Mouse (Mus musculus): ENCODE results near the gene Gm10644. TPM values are rescaled to one million over a fixed set of nuclear protein-coding genes. Genes with fewer than 3 reads are reported as not detected.
"Not testable (repeated sequence)": the region's sequence is repeated elsewhere in the genome, so short reads cannot be mapped to it uniquely, and the experiment has no call there.

Gene Gm10644
- polyA plus RNA-seq, 1 experiment from 2014 or later, result 0.66 TPM

- Histone ChIP-seq H3K9ac (replicated peaks; ENCODE audit: low read length) (no peak overlapping the region), H3K4me2 (ENCODE audit: low read depth, low read length) (no peak overlapping the region), H3K4me1 (ENCODE audit: control insufficient read depth, insufficient read depth, low read length) (no peaks in the 10 kb centered on the region), H3K4me3 (ENCODE audit: low read depth, low read length) (no peak overlapping the region), H3K27me3 (ENCODE audit: control insufficient read depth, insufficient read depth, low read length) (no peaks in the 10 kb centered on the region), H3K36me3 (replicated peaks; ENCODE audit: control insufficient read depth, insufficient read depth, low read depth, low read length) (peaks cover 13% of the 10 kb centered on the region), H3K9me3 (replicated peaks; ENCODE audit: control insufficient read depth, low read length) (no peaks in the 10 kb centered on the region), H3K27ac (replicated peaks; ENCODE audit: low read depth, low read length) (no peak overlapping the region)
- ATAC-seq (replicated peaks; ENCODE audit: insufficient number of reproducible peaks, low FRiP score, low TSS enrichment, low read depth) (no peak), DNase-seq (ENCODE audit: low spot score) (no peak)
- 95% methylated on average over 14 of the region's 14 CpGs for WGBS
Observed at GRCm38 (mm10) chr8:83990170-83990569, 35.2 kb upstream of the Gm10644 start.

GRCm38 (mm10) chr8:83989243-83989642 lies 34.2 kb upstream of the Gm10644 start:
- ATAC-seq (replicated peaks; ENCODE audit: insufficient number of reproducible peaks, low FRiP score, low TSS enrichment, low read depth), result no peak
- 90% methylated on average over 7 of the region's 7 CpGs for WGBS
- H3K27me3 ChIP-seq (ENCODE audit: control insufficient read depth, insufficient read depth, low read length), result no peaks in the 10 kb centered on the region
- no peak overlapping the region for H3K4me2 ChIP-seq (ENCODE audit: low read depth, low read length)
- H3K9me3 ChIP-seq (replicated peaks; ENCODE audit: control insufficient read depth, low read length), result no peaks in the 10 kb centered on the region
- no peak overlapping the region for H3K27ac ChIP-seq (replicated peaks; ENCODE audit: low read depth, low read length)
- DNase-seq (ENCODE audit: low spot score), result no peak
- H3K9ac ChIP-seq (replicated peaks; ENCODE audit: low read length), result no peak overlapping the region
- peaks cover 13% of the 10 kb centered on the region for H3K36me3 ChIP-seq (replicated peaks; ENCODE audit: control insufficient read depth, insufficient read depth, low read depth, low read length)
- no peaks in the 10 kb centered on the region for H3K4me1 ChIP-seq (ENCODE audit: control insufficient read depth, insufficient read depth, low read length)
- no peak overlapping the region for H3K4me3 ChIP-seq (ENCODE audit: low read depth, low read length)

GRCm38 (mm10) chr8:83983222-83983621 lies 28.2 kb upstream of the Gm10644 start:
- not testable (repeated sequence) for H3K4me1 ChIP-seq (ENCODE audit: control insufficient read depth, insufficient read depth, low read length); H3K27ac ChIP-seq (replicated peaks; ENCODE audit: low read depth, low read length); H3K9me3 ChIP-seq (replicated peaks; ENCODE audit: control insufficient read depth, low read length); H3K4me2 ChIP-seq (ENCODE audit: low read depth, low read length); DNase-seq (ENCODE audit: low spot score); H3K4me3 ChIP-seq (ENCODE audit: low read depth, low read length); ATAC-seq (replicated peaks; ENCODE audit: insufficient number of reproducible peaks, low FRiP score, low TSS enrichment, low read depth); H3K27me3 ChIP-seq (ENCODE audit: control insufficient read depth, insufficient read depth, low read length); H3K9ac ChIP-seq (replicated peaks; ENCODE audit: low read length)
- H3K36me3 ChIP-seq (replicated peaks; ENCODE audit: control insufficient read depth, insufficient read depth, low read depth, low read length), result peaks cover 15% of the 10 kb centered on the region
- WGBS, result 99% methylated on average over 2 of the region's 2 CpGs

- WGBS, result 85% methylated on average over 4 of the region's 4 CpGs
- Histone ChIP-seq H3K4me3 (ENCODE audit: low read depth, low read length) (no peak overlapping the region), H3K27ac (replicated peaks; ENCODE audit: low read depth, low read length) (no peak overlapping the region), H3K4me1 (ENCODE audit: control insufficient read depth, insufficient read depth, low read length) (peaks cover 2% of the 10 kb centered on the region; the same call in 1 of the 2 replicates), H3K4me2 (ENCODE audit: low read depth, low read length) (no peak overlapping the region), H3K9me3 (replicated peaks; ENCODE audit: control insufficient read depth, low read length) (no peaks in the 10 kb centered on the region), H3K27me3 (ENCODE audit: control insufficient read depth, insufficient read depth, low read length) (no peaks in the 10 kb centered on the region), H3K9ac (replicated peaks; ENCODE audit: low read length) (no peak overlapping the region), H3K36me3 (replicated peaks; ENCODE audit: control insufficient read depth, insufficient read depth, low read depth, low read length) (peaks cover 15% of the 10 kb centered on the region)
- ATAC-seq (replicated peaks; ENCODE audit: insufficient number of reproducible peaks, low FRiP score, low TSS enrichment, low read depth) (no peak), DNase-seq (ENCODE audit: low spot score) (no peak)
Observed at GRCm38 (mm10) chr8:83982449-83982848, 27.4 kb upstream of the Gm10644 start.

DNA sequence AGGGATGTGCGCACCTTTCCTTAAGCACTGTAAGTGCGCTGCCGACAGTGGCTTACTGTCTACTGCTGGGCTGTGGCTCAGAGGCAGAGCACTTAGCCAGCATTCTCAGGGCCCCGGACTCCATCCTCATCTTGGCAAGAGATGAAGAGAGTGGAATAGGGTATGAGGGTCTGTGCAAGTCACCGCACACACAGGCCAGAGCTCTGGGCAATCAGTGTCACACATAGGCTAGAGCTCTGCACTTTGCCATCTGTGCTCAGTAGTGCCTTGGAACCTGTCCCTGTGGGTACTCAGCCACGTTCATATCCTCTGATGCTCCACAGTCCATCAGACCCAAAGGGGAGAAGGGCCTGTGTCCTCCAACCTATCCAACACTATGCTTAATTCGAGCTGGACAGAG lies 26.5 kb upstream of the Gm10644 start:
- no peak overlapping the region for H3K9ac ChIP-seq (replicated peaks; ENCODE audit: low read length)
- no peaks in the 10 kb centered on the region for H3K9me3 ChIP-seq (replicated peaks; ENCODE audit: control insufficient read depth, low read length)
- peaks cover 9% of the 10 kb centered on the region for H3K36me3 ChIP-seq (replicated peaks; ENCODE audit: control insufficient read depth, insufficient read depth, low read depth, low read length)
- H3K4me3 ChIP-seq (ENCODE audit: low read depth, low read length), result no peak overlapping the region
- no peak overlapping the region for H3K27ac ChIP-seq (replicated peaks; ENCODE audit: low read depth, low read length)
- DNase-seq (ENCODE audit: low spot score), result no peak
- H3K27me3 ChIP-seq (ENCODE audit: control insufficient read depth, insufficient read depth, low read length), result no peaks in the 10 kb centered on the region
- no peak for ATAC-seq (replicated peaks; ENCODE audit: insufficient number of reproducible peaks, low FRiP score, low TSS enrichment, low read depth)
- WGBS, result 92% methylated on average over 7 of the region's 7 CpGs
- H3K4me2 ChIP-seq (ENCODE audit: low read depth, low read length), result no peak overlapping the region
- H3K4me1 ChIP-seq (ENCODE audit: control insufficient read depth, insufficient read depth, low read length), result peaks cover 3% of the 10 kb centered on the region; the same call in 1 of the 2 replicates

GRCm38 (mm10) chr8:83980845-83981244 lies 25.8 kb upstream of the Gm10644 start:
- Histone ChIP-seq H3K27me3 (ENCODE audit: control insufficient read depth, insufficient read depth, low read length) (no peaks in the 10 kb centered on the region), H3K9me3 (replicated peaks; ENCODE audit: control insufficient read depth, low read length) (no peaks in the 10 kb centered on the region), H3K9ac (replicated peaks; ENCODE audit: low read length) (no peak overlapping the region), H3K4me1 (ENCODE audit: control insufficient read depth, insufficient read depth, low read length) (peaks cover 3% of the 10 kb centered on the region; the same call in 1 of the 2 replicates), H3K27ac (replicated peaks; ENCODE audit: low read depth, low read length) (no peak overlapping the region), H3K4me2 (ENCODE audit: low read depth, low read length) (no peak overlapping the region), H3K4me3 (ENCODE audit: low read depth, low read length) (no peak overlapping the region), H3K36me3 (replicated peaks; ENCODE audit: control insufficient read depth, insufficient read depth, low read depth, low read length) (peaks cover 5% of the 10 kb centered on the region)
- ATAC-seq (replicated peaks; ENCODE audit: insufficient number of reproducible peaks, low FRiP score, low TSS enrichment, low read depth) (no peak), DNase-seq (ENCODE audit: low spot score) (no peak)
- 83% methylated on average over 8 of the region's 8 CpGs for WGBS

- Histone ChIP-seq H3K27ac (replicated peaks; ENCODE audit: low read depth, low read length) (no peak overlapping the region), H3K4me3 (ENCODE audit: low read depth, low read length) (no peak overlapping the region), H3K36me3 (replicated peaks; ENCODE audit: control insufficient read depth, insufficient read depth, low read depth, low read length) (peaks cover 5% of the 10 kb centered on the region), H3K4me2 (ENCODE audit: low read depth, low read length) (no peak overlapping the region), H3K27me3 (ENCODE audit: control insufficient read depth, insufficient read depth, low read length) (no peaks in the 10 kb centered on the region), H3K9ac (replicated peaks; ENCODE audit: low read length) (no peak overlapping the region), H3K9me3 (replicated peaks; ENCODE audit: control insufficient read depth, low read length) (no peaks in the 10 kb centered on the region), H3K4me1 (ENCODE audit: control insufficient read depth, insufficient read depth, low read length) (peaks cover 3% of the 10 kb centered on the region; the same call in 1 of the 2 replicates)
- WGBS, result 89% methylated on average over 1 of the region's 1 CpGs
- DNase-seq (ENCODE audit: low spot score), result no peak
- no peak for ATAC-seq (replicated peaks; ENCODE audit: insufficient number of reproducible peaks, low FRiP score, low TSS enrichment, low read depth)
Observed at GRCm38 (mm10) chr8:83980250-83980649, 25.2 kb upstream of the Gm10644 start.

DNA sequence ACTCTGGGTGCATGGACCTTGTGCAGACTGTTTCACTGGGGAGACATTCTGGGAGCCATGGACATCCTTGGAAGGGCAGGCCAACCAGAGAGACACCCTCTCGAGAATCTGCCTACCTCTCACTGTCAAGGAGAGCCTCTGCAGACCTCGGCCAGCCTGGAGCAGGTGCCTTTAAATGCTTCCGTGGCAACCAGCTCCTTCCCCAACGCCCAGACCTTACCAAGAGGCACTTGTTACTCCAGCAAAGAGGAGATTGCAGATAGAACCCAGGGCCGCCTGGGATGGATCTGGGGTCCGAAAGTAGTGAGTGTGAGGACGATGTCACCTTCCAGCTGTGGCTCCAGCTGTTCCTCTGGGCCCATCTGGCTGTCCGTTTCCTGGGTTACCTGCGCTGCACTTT lies 23.2 kb upstream of the Gm10644 start:
- 73% methylated on average over 9 of the region's 9 CpGs for whole genome bisulfite sequencing
- DNase-seq (ENCODE audit: low spot score) (no peak), ATAC-seq (replicated peaks; ENCODE audit: insufficient number of reproducible peaks, low FRiP score, low TSS enrichment, low read depth) (no peak)
- no peaks in the 10 kb centered on the region for H3K9me3 ChIP-seq (replicated peaks; ENCODE audit: control insufficient read depth, low read length)
- no peak overlapping the region for H3K4me3 ChIP-seq (ENCODE audit: low read depth, low read length)
- H3K27me3 ChIP-seq (ENCODE audit: control insufficient read depth, insufficient read depth, low read length), result no peaks in the 10 kb centered on the region
- H3K9ac ChIP-seq (replicated peaks; ENCODE audit: low read length), result no peak overlapping the region
- peaks cover 5% of the 10 kb centered on the region for H3K36me3 ChIP-seq (replicated peaks; ENCODE audit: control insufficient read depth, insufficient read depth, low read depth, low read length)
- peaks cover 3% of the 10 kb centered on the region for H3K4me1 ChIP-seq (ENCODE audit: control insufficient read depth, insufficient read depth, low read length)
- H3K27ac ChIP-seq (replicated peaks; ENCODE audit: low read depth, low read length), result no peak overlapping the region
- no peak overlapping the region for H3K4me2 ChIP-seq (ENCODE audit: low read depth, low read length)

All from embryonic facial prominence, embryonic 11.5 days (tissue).